Mouse (Mus musculus) midbrain, embryonic 12.5 days (tissue): Measurements from ENCODE around the gene Prps2. TPM values are rescaled to one million over a fixed set of nuclear protein-coding genes. Genes with fewer than 3 reads are reported as not detected.
"Not testable (repeated sequence)": the region's sequence is repeated elsewhere in the genome, so short reads cannot be mapped to it uniquely, and the experiment has no call there.

Experiments used
- ATAC-seq: fragments of 200-750 bp; cut with Nextera tagmentation; 2 replicates; pipeline ENCODE4 v1.8.0; 2017; ENCODE audit warnings: low read depth, moderate TSS enrichment, moderate library complexity; ENCODE audit not compliant: low FRiP score
- H3K27ac ChIP-seq: fragments of 300-500 bp; sonication (generic); replicated peaks from 2 replicates; pipeline ENCODE4 v1.5.1; 2016; ENCODE audit warnings: mild to moderate bottlenecking
- H3K27me3 ChIP-seq: fragments of 300-500 bp; sonication (generic); 2 replicates; pipeline ENCODE4 v1.6.1; 2016; ENCODE audit warnings: mild to moderate bottlenecking
- H3K36me3 ChIP-seq: fragments of 300-500 bp; sonication (generic); 2 replicates; pipeline ENCODE4 v1.6.1; 2016
- H3K4me1 ChIP-seq: fragments of 300-500 bp; sonication (generic); 2 replicates; pipeline ENCODE4 v1.6.1; 2016
- H3K4me2 ChIP-seq: fragments of 300-500 bp; sonication (generic); replicated peaks from 2 replicates; pipeline ENCODE4 v1.6.1; 2016; ENCODE audit warnings: mild to moderate bottlenecking, moderate library complexity
- H3K4me3 ChIP-seq: fragments of 300-500 bp; sonication (generic); 2 replicates; pipeline ENCODE4 v1.5.1; 2016; ENCODE audit warnings: mild to moderate bottlenecking
- H3K9ac ChIP-seq: fragments of 300-500 bp; sonication (generic); replicated peaks from 2 replicates; pipeline ENCODE4 v1.6.1; 2016; ENCODE audit warnings: mild to moderate bottlenecking, moderate library complexity
- H3K9me3 ChIP-seq: fragments of 300-500 bp; sonication (generic); 2 replicates; pipeline ENCODE4 v1.6.1; 2016; ENCODE audit warnings: mild to moderate bottlenecking
- WGBS: fragments of 180-500 bp; shearing (Covaris S2); methylation state at CpG from one replicate; pipeline ENCODE4 v1.1.7; 2016; 5-methylcytosine and 5-hydroxymethylcytosine counted together
- polyA plus RNA-seq: library from polyadenylated mRNA; unstranded; fragments of >200 nt; fragmentation: Nextera tagmentation; extraction: Ambion mirVana; gene quantifications from 2 replicates; pipeline ENCODE4 v1.2.1, GENCODE M21; 2016

Prps2 gene
- polyA plus RNA-seq, 1 experiment from 2014 or later, result 13.9 TPM

GRCm38 (mm10) chrX:167321233-167321806 lies 61.2 kb downstream of the Prps2 start:
- H3K9ac ChIP-seq, result no peak overlapping the region
- H3K4me3 ChIP-seq, result no peak overlapping the region
- H3K4me1 ChIP-seq, result 0 out of 2 replicates have a peak, but pooled peaks cover 2% of the 10 kb centered on the region
- no peak overlapping the region for H3K4me2 ChIP-seq
- no peak overlapping the region for H3K27ac ChIP-seq
- no peak for ATAC-seq
- H3K36me3 ChIP-seq, result no peaks in the 10 kb centered on the region
- no peaks in the 10 kb centered on the region for H3K9me3 ChIP-seq
- 77% methylated on average over 3 of the region's 4 CpGs for WGBS
- H3K27me3 ChIP-seq, result peaks cover 36% of the 10 kb centered on the region

DNA sequence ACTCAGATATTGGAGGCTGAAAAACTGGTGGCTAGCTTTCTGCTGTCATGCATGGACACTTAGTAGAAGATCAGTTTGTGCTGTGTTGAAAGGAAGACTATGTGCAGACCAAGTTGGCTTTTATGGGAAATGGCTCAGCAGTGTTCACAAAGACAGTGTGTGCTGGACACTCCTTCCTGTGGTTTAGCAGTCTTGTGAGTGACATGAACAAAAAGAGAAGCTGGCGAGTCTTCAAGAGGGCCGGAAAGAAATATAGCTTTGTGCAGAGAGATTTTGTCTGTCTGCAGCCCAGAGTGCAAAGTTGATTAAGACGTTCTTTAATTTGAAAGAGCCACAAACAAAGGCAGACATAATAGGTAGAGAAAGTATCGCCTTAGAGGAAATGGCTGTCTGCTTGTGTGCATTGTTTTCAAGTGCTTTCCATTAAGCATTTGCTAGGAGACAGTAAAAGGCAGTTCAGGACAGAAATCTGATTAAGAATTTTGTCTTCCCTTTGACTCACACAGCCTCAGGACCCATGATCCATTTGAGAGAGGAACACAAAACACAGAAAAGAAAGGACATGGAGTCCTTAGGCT lies 63.6 kb downstream of the Prps2 start:
- Histone ChIP-seq H3K4me3 (no peak overlapping the region), H3K27me3 (peaks cover 41% of the 10 kb centered on the region), H3K4me2 (no peak overlapping the region), H3K36me3 (no peaks in the 10 kb centered on the region), H3K9me3 (no peaks in the 10 kb centered on the region), H3K27ac (no peak overlapping the region), H3K9ac (no peak overlapping the region), H3K4me1 (0 out of 2 replicates have a peak, but pooled peaks cover 2% of the 10 kb centered on the region)
- ATAC-seq, result no peak
- 45% methylated on average over 4 of the region's 4 CpGs for WGBS

- 70% methylated on average over 5 of the region's 5 CpGs for WGBS
- peaks cover 39% of the 10 kb centered on the region for H3K27me3 ChIP-seq
- H3K4me1 ChIP-seq, result 0 out of 2 replicates have a peak, but pooled peaks cover 2% of the 10 kb centered on the region
- no peak overlapping the region for H3K27ac ChIP-seq
- no peaks in the 10 kb centered on the region for H3K36me3 ChIP-seq
- H3K9me3 ChIP-seq, result no peaks in the 10 kb centered on the region
- H3K4me3 ChIP-seq, result no peak overlapping the region
- no peak overlapping the region for H3K4me2 ChIP-seq
- no peak for ATAC-seq
- H3K9ac ChIP-seq, result no peak overlapping the region
These were observed 66.8 kb downstream of the Prps2 start for GRCm38 (mm10) chrX:167315766-167316165.

DNA sequence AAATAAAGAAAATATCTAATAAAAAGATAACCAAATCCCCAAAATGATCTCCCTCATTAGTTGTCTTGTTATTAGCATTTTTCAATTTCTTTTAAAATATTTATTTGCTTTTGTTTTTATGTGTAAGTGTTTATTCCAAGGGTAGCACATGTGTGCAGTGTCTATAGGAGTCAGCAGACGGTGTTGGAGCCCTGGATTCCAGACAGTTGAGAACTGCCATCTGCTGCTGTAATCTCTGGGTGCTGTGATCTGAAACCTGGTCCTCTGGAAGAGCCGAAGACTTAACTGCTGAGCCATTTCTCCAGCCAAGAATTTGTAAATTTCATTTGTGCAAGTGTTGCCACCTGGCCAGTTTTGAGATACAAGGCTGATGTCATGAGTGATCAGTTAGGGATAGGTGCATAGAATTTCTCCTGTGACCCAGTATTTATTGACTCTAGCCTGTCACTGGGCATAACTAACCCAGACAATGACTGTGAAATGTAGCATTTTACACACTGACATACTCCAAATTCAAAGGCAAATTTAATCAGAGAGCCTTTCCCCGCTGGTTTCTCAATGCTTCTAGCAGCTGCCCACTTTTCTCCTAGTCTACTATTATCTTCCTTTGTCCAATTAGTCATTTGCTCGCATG lies 67.3 kb downstream of the Prps2 start:
- H3K4me2 ChIP-seq, result no peak overlapping the region
- H3K27ac ChIP-seq, result no peak overlapping the region
- H3K27me3 ChIP-seq, result peaks cover 34% of the 10 kb centered on the region
- no peak overlapping the region for H3K9ac ChIP-seq
- H3K4me3 ChIP-seq, result no peak overlapping the region
- WGBS, result 70% methylated on average over 4 of the region's 4 CpGs
- ATAC-seq, result no peak
- no peaks in the 10 kb centered on the region for H3K9me3 ChIP-seq
- H3K36me3 ChIP-seq, result no peaks in the 10 kb centered on the region
- 0 out of 2 replicates have a peak, but pooled peaks cover 2% of the 10 kb centered on the region for H3K4me1 ChIP-seq

GRCm38 (mm10) chrX:167302061-167302460 lies 80.5 kb downstream of the Prps2 start:
- H3K27me3 ChIP-seq, H3K9ac ChIP-seq, H3K4me3 ChIP-seq, H3K9me3 ChIP-seq, H3K27ac ChIP-seq, H3K4me2 ChIP-seq, H3K36me3 ChIP-seq, ATAC-seq, H3K4me1 ChIP-seq: not testable (repeated sequence)
- no CpG with 5 or more reads among the region's 1 CpGs for WGBS

Other genes starting within 250 kb of the Prps2 start
- gene Tmsb4x, start 173.4 kb downstream of the Prps2 start, polyA plus RNA-seq, result 6,192 and 6,219 TPM in 2 replicates
- gene Tlr8, start 118.4 kb downstream of the Prps2 start, polyA plus RNA-seq, result 0.40 TPM in 1 of 2 replicates, not detected in the other
- 0.46 and 0.70 TPM in 2 replicates for gene Tlr7, start 52.2 kb downstream of the Prps2 start, polyA plus RNA-seq